Mouse (Mus musculus) erythroblast, embryonic 14.5 days (primary cell): ENCODE measurements around the gene Pdik1l. TPM values are rescaled to one million over a fixed set of nuclear protein-coding genes. Genes with fewer than 3 reads are reported as not detected.

Experiments
- H3K27me3 ChIP-seq: 2 replicates; pipeline ENCODE4 v1.6.1; 2012; ENCODE audit warnings: inconsistent platforms; ENCODE audit not compliant: control insufficient read depth
- H3K36me3 ChIP-seq: 2 replicates; pipeline ENCODE4 v1.6.1; 2012; ENCODE audit warnings: mild to moderate bottlenecking, inconsistent platforms; ENCODE audit not compliant: control insufficient read depth
- H3K4me1 ChIP-seq: 2 replicates; pipeline ENCODE4 v1.6.1; 2012; ENCODE audit warnings: inconsistent platforms; ENCODE audit not compliant: control insufficient read depth
- H3K4me3 ChIP-seq: replicated peaks from 2 replicates; pipeline ENCODE3; 2012; ENCODE audit warnings: moderate library complexity, mild to moderate bottlenecking, inconsistent platforms
- H3K9me3 ChIP-seq: 2 replicates; pipeline ENCODE4 v1.6.1; 2012; ENCODE audit warnings: low read length, inconsistent platforms, mixed read lengths; ENCODE audit not compliant: control insufficient read depth
- GATA1 ChIP-seq: IDR thresholded peaks from 2 replicates; pipeline ENCODE4 v1.6.1; 2012; ENCODE audit warnings: low read length, inconsistent platforms, mixed read lengths
- TAL1 ChIP-seq: IDR thresholded peaks from 3 replicates; pipeline ENCODE4 v1.6.1; 2012; ENCODE audit warnings: low read length, inconsistent platforms, mixed read lengths
- polyA plus RNA-seq: library from polyadenylated mRNA; stranded (reverse); fragments of >175 nt; gene quantifications from 2 replicates; pipeline ENCODE4 v1.2.3, GENCODE M21; 2012

Pdik1l gene
- polyA plus RNA-seq, 1 experiment: 0.53 TPM

GRCm38 (mm10) chr4:134315470-134315869 is 27.8 kb upstream of the Pdik1l start:
- Histone ChIP-seq H3K9me3 (peaks cover 3% of the 10 kb centered on the region), H3K4me3 (no peak overlapping the region), H3K27me3 (peaks cover 2% of the 10 kb centered on the region; the same call in 1 of the 2 replicates), H3K36me3 (no peaks in the 10 kb centered on the region), H3K4me1 (no peaks in the 10 kb centered on the region)
- TF ChIP-seq GATA1 (no peak), TAL1 (no peak)

GRCm38 (mm10) chr4:134314876-134315275 is 27.2 kb upstream of the Pdik1l start, which contains the start of gene Trim63:
Gene Trim63, plus strand, starts transcription at chr4:134315120.
- H3K36me3 ChIP-seq: no peaks in the 10 kb centered on the region
- no peaks in the 10 kb centered on the region for H3K4me1 ChIP-seq
- H3K9me3 ChIP-seq: peaks cover 3% of the 10 kb centered on the region
- peaks cover 2% of the 10 kb centered on the region; the same call in 1 of the 2 replicates for H3K27me3 ChIP-seq
- TF ChIP-seq TAL1 (no peak), GATA1 (no peak)
- H3K4me3 ChIP-seq: no peak within 1 kb of the TSS

- H3K9me3 ChIP-seq: peaks cover 3% of the 10 kb centered on the region
- H3K4me3 ChIP-seq: no peak overlapping the region
- TF ChIP-seq GATA1: no peak
- no peak for TF ChIP-seq TAL1
These were observed 26.5 kb upstream of the Pdik1l start for GRCm38 (mm10) chr4:134314081-134314655.

GRCm38 (mm10) chr4:134312901-134313300 is 25.2 kb upstream of the Pdik1l start:
- H3K27me3 ChIP-seq: peaks cover 2% of the 10 kb centered on the region; the same call in 1 of the 2 replicates
- TF ChIP-seq GATA1: no peak
- no peak for TF ChIP-seq TAL1
- H3K4me3 ChIP-seq: no peak overlapping the region
- peaks cover 3% of the 10 kb centered on the region for H3K9me3 ChIP-seq
- H3K36me3 ChIP-seq: no peaks in the 10 kb centered on the region
- H3K4me1 ChIP-seq: no peaks in the 10 kb centered on the region

More at GRCm38 (mm10) chr4:134314081-134314655, 26.5 kb upstream of the Pdik1l start:
- H3K27me3 ChIP-seq: peaks cover 2% of the 10 kb centered on the region; the same call in 1 of the 2 replicates
- H3K4me1 ChIP-seq: no peaks in the 10 kb centered on the region
- no peaks in the 10 kb centered on the region for H3K36me3 ChIP-seq

- Histone ChIP-seq H3K27me3 (peaks cover 2% of the 10 kb centered on the region; the same call in 1 of the 2 replicates), H3K4me1 (no peaks in the 10 kb centered on the region)
- TF ChIP-seq GATA1 (no peak), TAL1 (no peak)
These were observed 24.6 kb upstream of the Pdik1l start for GRCm38 (mm10) chr4:134312341-134312740.

GRCm38 (mm10) chr4:134311784-134312183 is 24.1 kb upstream of the Pdik1l start:
- H3K4me1 ChIP-seq: no peaks in the 10 kb centered on the region
- TF ChIP-seq TAL1 (no peak), GATA1 (no peak)
- H3K36me3 ChIP-seq: no peaks in the 10 kb centered on the region
- no peak overlapping the region for H3K4me3 ChIP-seq
- H3K27me3 ChIP-seq: peaks cover 2% of the 10 kb centered on the region; the same call in 1 of the 2 replicates
- H3K9me3 ChIP-seq: peaks cover 3% of the 10 kb centered on the region

More at GRCm38 (mm10) chr4:134312341-134312740, 24.6 kb upstream of the Pdik1l start:
- H3K4me3 ChIP-seq: no peak overlapping the region
- H3K36me3 ChIP-seq: no peaks in the 10 kb centered on the region
- H3K9me3 ChIP-seq: peaks cover 3% of the 10 kb centered on the region

GRCm38 (mm10) chr4:134310656-134311055 is 23.0 kb upstream of the Pdik1l start:
- TF ChIP-seq TAL1 (no peak), GATA1 (no peak)
- Histone ChIP-seq H3K4me1 (no peaks in the 10 kb centered on the region), H3K4me3 (no peak overlapping the region), H3K27me3 (no peaks in the 10 kb centered on the region), H3K9me3 (peaks cover 3% of the 10 kb centered on the region), H3K36me3 (no peaks in the 10 kb centered on the region)

- Histone ChIP-seq H3K9me3 (peaks cover 3% of the 10 kb centered on the region), H3K4me3 (no peak overlapping the region), H3K27me3 (no peaks in the 10 kb centered on the region), H3K36me3 (no peaks in the 10 kb centered on the region), H3K4me1 (no peaks in the 10 kb centered on the region)
- TF ChIP-seq GATA1 (no peak), TAL1 (no peak)
These were observed 22.4 kb upstream of the Pdik1l start for GRCm38 (mm10) chr4:134310106-134310505.

- Histone ChIP-seq H3K36me3 (no peaks in the 10 kb centered on the region), H3K4me3 (no peak overlapping the region), H3K4me1 (no peaks in the 10 kb centered on the region), H3K27me3 (no peaks in the 10 kb centered on the region), H3K9me3 (no peaks in the 10 kb centered on the region; the same call in 1 of the 2 replicates)
- no peak for TF ChIP-seq TAL1
- no peak for TF ChIP-seq GATA1
These were observed 19.8 kb upstream of the Pdik1l start for GRCm38 (mm10) chr4:134307367-134308072.
